Mouse (Mus musculus) midbrain, embryonic 15.5 days (tissue): ENCODE measurements around the gene Map1b. TPM values are rescaled to one million over a fixed set of nuclear protein-coding genes. Genes with fewer than 3 reads are reported as not detected.

Source experiments
- ATAC-seq: fragments of 200-750 bp; cut with Nextera tagmentation; replicated peaks from 2 replicates; pipeline ENCODE4 v1.8.0; 2017; ENCODE audit warnings: moderate TSS enrichment
- H3K27ac ChIP-seq: fragments of 300-500 bp; sonication (generic); 2 replicates; pipeline ENCODE4 v1.5.1; 2015; ENCODE audit warnings: mild to moderate bottlenecking, inconsistent platforms
- H3K27me3 ChIP-seq: fragments of 300-500 bp; sonication (generic); replicated peaks from 2 replicates; pipeline ENCODE4 v1.6.1; 2015; ENCODE audit warnings: inconsistent platforms
- H3K36me3 ChIP-seq: fragments of 300-500 bp; sonication (generic); replicated peaks from 2 replicates; pipeline ENCODE4 v1.6.1; 2015; ENCODE audit warnings: inconsistent platforms
- H3K4me1 ChIP-seq: fragments of 300-500 bp; sonication (generic); 2 replicates; pipeline ENCODE4 v1.6.1; 2015; ENCODE audit warnings: inconsistent platforms
- H3K4me2 ChIP-seq: fragments of 300-500 bp; sonication (generic); 2 replicates; pipeline ENCODE4 v1.6.1; 2015; ENCODE audit warnings: inconsistent platforms, mild to moderate bottlenecking, moderate library complexity
- H3K4me3 ChIP-seq: fragments of 300-500 bp; sonication (generic); 2 replicates; pipeline ENCODE4 v1.5.1; 2015; ENCODE audit warnings: mild to moderate bottlenecking, inconsistent platforms
- H3K9ac ChIP-seq: fragments of 300-500 bp; sonication (generic); 2 replicates; pipeline ENCODE4 v1.6.1; 2015; ENCODE audit warnings: mild to moderate bottlenecking, inconsistent platforms
- H3K9me3 ChIP-seq: fragments of 300-500 bp; sonication (generic); 2 replicates; pipeline ENCODE4 v1.6.1; 2016; ENCODE audit warnings: inconsistent platforms
- WGBS: fragments of 180-500 bp; shearing (Covaris S2); methylation state at CpG from one replicate; pipeline ENCODE4 v1.1.7; 2015; ENCODE audit warnings: mixed read lengths; 5-methylcytosine and 5-hydroxymethylcytosine counted together
- polyA plus RNA-seq: library from polyadenylated mRNA; unstranded; fragments of >200 nt; fragmentation: Nextera tagmentation; extraction: Ambion mirVana; gene quantifications from 2 replicates; pipeline ENCODE4 v1.2.1, GENCODE M21; 2015

Map1b gene
- 2,126 and 2,223 TPM in 2 replicates for polyA plus RNA-seq

DNA sequence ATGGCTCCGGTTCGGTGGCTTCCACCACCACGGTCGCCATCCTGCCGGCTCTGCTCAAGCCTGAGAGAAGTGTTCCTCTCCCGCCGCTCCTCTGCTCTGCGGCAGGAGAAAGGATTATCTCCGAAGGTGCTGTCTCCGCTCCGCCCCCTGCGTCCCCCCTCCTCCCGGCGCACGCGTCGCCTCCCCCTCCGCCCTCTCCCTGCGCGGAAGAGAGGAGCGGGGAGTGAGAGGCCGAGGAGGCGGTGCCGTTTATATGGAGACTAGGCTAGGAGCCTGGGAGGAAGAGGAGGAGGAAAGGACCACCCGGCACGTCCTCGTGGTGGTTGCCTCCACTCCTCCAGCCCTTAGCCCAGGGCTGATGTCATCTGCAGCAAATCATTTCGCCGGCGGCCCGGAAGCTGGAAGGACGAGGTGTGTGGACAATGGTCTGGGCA lies at the start of gene Map1b:
Map1b (minus strand) TSS at position 93 of the 434 bp plus-strand sequence.
- under 1% methylated on average over 26 of the region's 32 CpGs for WGBS
- peak within 1 kb of the TSS; percentile 89 for H3K9ac ChIP-seq

DNA sequence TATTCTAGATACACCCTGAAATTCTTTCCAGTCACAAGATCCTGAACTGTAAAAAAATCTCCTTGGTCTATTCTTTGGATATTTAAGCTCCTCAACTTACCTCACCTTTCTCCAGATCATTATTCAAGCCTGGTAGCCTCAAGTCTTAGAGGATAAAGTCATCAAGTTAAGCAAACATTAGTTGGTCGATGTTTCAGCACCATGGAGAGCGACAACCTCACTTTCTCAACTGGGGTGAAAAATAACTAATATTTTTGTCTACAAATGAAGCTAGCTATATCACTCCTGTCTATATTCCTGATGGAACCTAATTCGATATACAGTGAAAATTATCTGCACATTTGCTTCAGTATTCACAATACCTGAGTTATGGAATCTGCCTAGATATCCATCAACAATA lies 48.0 kb upstream of the Map1b start:
- Histone ChIP-seq H3K27me3 (no peaks in the 10 kb centered on the region), H3K36me3 (no peaks in the 10 kb centered on the region), H3K9me3 (no peaks in the 10 kb centered on the region), H3K27ac (no peak overlapping the region), H3K9ac (no peak overlapping the region), H3K4me3 (no peak overlapping the region), H3K4me2 (no peak overlapping the region), H3K4me1 (peaks cover 24% of the 10 kb centered on the region)
- WGBS: 41% methylated on average over 3 of the region's 3 CpGs
- no peak for ATAC-seq

More for the DNA sequence above, at the start of gene Map1b:
- peaks cover 26% of the 10 kb centered on the region for H3K4me1 ChIP-seq
- H3K27ac ChIP-seq: peak within 1 kb of the TSS; percentile 98
- no peaks in the 10 kb centered on the region for H3K27me3 ChIP-seq
- H3K36me3 ChIP-seq: no peaks in the 10 kb centered on the region
- peak within 1 kb of the TSS; percentile 92 for H3K4me2 ChIP-seq
- peak within 1 kb of the TSS; percentile 58 for H3K4me3 ChIP-seq
- peak; percentile 90 for ATAC-seq
- H3K9me3 ChIP-seq: no peaks in the 10 kb centered on the region

DNA sequence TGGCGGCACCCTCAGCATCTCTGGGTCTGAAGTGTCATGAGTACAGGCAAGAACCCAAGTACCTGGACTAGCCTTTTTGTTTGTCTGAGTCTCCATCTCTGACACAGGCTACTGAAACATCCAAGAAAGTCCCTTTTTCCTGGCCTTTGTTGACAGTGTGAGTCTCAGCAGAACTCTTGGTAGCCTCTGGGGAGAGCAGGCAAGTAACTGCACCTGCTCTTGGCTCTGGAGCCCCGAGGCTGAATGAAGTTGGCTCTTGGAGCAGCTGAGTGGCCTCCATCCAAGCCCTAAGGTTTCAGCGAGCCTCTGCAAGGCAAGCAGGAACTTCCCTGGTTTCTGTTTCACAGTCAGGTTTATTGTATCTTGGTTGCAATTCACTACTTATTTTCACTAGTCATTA lies 46.7 kb upstream of the Map1b start:
- Histone ChIP-seq H3K9me3 (no peaks in the 10 kb centered on the region), H3K36me3 (no peaks in the 10 kb centered on the region), H3K4me1 (peaks cover 24% of the 10 kb centered on the region), H3K4me2 (no peak overlapping the region), H3K27ac (no peak overlapping the region), H3K9ac (no peak overlapping the region), H3K4me3 (no peak overlapping the region), H3K27me3 (no peaks in the 10 kb centered on the region)
- no peak for ATAC-seq
- whole genome bisulfite sequencing: 60% methylated on average over 3 of the region's 3 CpGs

DNA sequence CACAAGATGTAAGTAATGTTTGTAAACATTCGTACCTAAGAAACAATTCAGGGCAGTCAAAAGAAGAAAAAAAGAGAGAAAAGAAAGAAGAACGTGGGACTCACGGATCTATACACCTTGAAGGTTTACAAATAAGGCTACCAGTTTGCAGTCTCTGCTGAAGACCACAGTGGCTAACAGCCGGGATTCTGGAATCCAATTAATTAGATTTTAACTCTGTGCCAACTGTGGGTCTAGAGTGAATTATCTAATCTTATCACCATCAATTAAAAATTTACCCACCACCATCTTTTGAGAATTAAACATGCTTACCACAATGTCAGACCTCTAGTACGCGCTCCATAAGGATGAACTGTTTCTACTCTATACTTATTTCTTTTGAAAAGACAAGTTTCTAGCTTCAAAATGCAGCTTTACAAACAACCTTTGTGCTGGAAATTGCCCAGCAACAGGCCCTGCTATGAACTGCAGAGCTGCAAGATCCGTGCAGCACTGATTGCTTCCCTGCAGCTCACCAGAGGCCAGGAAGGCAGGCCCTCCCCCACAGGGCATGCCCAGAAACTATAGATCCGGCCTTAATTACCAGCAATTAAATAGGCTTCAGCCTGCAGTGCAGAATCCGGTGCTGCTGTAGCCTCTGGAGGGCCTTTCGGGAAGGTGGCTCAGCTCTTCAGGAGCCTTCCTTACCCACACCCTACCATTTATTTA lies 45.7 kb upstream of the Map1b start:
- peaks cover 24% of the 10 kb centered on the region for H3K4me1 ChIP-seq
- H3K4me3 ChIP-seq: no peak overlapping the region
- 40% methylated on average over 10 of the region's 10 CpGs for WGBS
- no peaks in the 10 kb centered on the region for H3K9me3 ChIP-seq
- 0 out of 2 replicates have a peak overlapping the region, but pooled peaks have one; percentile 52 for H3K27ac ChIP-seq
- no peaks in the 10 kb centered on the region for H3K27me3 ChIP-seq
- no peaks in the 10 kb centered on the region for H3K36me3 ChIP-seq
- H3K9ac ChIP-seq: no peak overlapping the region
- no peak for ATAC-seq
- no peak overlapping the region for H3K4me2 ChIP-seq

DNA sequence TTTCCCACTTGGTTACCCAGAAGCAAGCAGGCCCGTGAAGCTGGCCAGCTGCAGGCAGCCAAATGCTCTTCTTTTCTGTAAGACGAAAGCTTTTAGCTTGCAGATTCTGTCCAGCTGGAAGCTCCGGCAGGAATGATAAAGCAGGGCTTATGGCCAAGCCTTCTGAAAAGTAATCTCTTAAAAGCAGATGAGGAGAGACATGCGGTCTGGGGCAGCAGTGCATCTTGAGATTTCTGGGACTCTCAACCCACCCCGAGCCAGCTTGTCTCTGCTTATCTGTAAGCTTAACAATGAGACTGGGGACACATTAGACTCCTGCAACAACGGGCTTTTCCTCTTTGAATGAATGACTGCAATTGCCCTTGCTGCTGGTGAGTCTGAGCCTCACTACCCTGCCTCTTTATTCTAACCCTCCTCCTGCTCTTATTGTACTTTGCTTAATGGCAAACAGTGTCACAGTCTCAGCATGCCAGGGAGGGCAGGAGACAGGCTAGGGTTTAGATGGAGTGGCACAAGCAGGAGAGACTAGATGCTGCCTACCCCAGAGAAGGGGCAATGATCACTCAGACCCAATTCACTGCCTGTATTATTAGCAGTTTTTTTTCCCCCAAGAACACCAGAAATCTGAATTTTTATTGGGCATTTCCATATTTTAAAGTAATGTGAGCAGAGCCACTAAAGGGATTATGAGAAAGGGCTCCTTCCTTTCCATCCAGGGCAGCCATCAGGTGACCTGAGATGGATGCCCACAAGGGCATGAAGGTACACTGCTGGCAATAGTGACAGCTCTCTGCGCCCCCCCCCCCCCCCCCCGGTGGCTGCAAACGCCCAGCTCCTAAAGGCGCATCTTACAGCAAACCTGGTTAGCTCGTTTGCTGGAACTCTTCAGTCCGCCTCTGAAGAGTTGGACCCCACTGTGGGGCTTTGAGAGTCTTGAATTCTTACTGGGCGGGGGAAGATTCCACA lies 44.6 kb upstream of the Map1b start:
- Histone ChIP-seq H3K9ac (no peak overlapping the region), H3K4me1 (peaks cover 24% of the 10 kb centered on the region), H3K9me3 (no peaks in the 10 kb centered on the region), H3K4me3 (no peak overlapping the region), H3K4me2 (no peak overlapping the region), H3K36me3 (no peaks in the 10 kb centered on the region), H3K27me3 (no peaks in the 10 kb centered on the region), H3K27ac (peak overlapping the region; percentile 64)
- peak; percentile 73 for ATAC-seq
- WGBS: 37% methylated on average over 13 of the region's 13 CpGs

DNA sequence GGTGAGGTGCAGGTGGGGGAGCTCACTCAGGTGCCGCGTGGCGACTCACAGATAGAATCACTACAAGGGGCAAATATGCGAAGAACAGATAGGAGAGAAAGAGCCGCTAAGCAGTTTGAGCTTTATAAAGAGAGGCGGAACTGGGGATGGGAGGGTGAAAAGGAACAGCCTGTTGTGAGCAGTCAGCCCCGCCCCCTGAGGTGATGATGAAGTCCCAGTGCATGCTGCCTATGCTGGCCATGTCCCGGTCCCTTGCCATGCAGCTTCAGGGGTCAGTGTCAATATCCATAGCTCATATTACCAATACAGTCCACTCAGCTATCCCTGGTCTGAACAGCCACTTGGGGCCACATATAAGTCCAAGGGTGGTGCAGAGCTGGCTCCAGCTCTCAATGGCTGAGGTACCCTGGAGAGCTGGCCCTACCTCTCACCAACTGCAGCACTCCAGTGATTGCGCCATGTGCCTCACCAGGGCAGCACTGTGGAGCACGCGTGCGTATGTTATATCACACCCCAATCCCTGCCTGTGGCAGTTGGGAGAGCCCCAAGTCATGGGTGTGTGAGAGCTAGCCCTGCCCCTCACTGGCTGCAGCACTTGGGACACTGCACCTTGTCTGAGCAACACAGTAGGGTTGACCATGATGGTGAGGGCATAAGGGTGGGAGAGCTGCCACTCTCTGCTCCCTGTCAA lies 42.0 kb upstream of the Map1b start:
- 0 out of 2 replicates have a peak, but pooled peaks have one; percentile 46 for ATAC-seq
- no peaks in the 10 kb centered on the region for H3K27me3 ChIP-seq
- H3K36me3 ChIP-seq: no peaks in the 10 kb centered on the region
- no peak overlapping the region for H3K4me2 ChIP-seq
- H3K4me3 ChIP-seq: no peak overlapping the region
- no peaks in the 10 kb centered on the region for H3K9me3 ChIP-seq
- no peak overlapping the region for H3K27ac ChIP-seq
- WGBS: 76% methylated on average over 12 of the region's 12 CpGs
- peaks cover 24% of the 10 kb centered on the region for H3K4me1 ChIP-seq
- no peak overlapping the region for H3K9ac ChIP-seq

DNA sequence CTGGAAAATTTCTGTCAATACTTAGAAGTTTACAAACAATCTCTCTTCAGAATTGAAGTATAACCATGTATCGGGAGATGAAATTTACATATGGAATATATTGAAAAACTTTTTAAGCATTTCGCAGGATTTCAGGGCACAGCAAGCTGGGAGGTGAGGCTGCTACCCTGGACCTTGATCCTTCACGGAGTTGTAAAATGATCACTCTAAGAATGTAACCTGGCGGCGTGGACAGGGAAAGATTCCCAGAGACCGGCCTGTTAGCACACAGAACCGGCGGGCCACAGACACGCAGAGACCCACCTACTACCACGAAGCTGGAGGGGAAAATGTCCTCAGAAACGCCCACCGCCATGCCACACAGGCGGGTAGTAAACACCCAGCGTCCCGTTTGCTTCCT lies 41.5 kb upstream of the Map1b start:
- H3K36me3 ChIP-seq: no peaks in the 10 kb centered on the region
- ATAC-seq: no peak
- no peak overlapping the region for H3K4me3 ChIP-seq
- 80% methylated on average over 15 of the region's 15 CpGs for WGBS
- no peak overlapping the region for H3K4me2 ChIP-seq
- H3K9me3 ChIP-seq: no peaks in the 10 kb centered on the region
- no peaks in the 10 kb centered on the region for H3K27me3 ChIP-seq
- H3K27ac ChIP-seq: no peak overlapping the region
- no peak overlapping the region for H3K9ac ChIP-seq
- peaks cover 22% of the 10 kb centered on the region for H3K4me1 ChIP-seq

DNA sequence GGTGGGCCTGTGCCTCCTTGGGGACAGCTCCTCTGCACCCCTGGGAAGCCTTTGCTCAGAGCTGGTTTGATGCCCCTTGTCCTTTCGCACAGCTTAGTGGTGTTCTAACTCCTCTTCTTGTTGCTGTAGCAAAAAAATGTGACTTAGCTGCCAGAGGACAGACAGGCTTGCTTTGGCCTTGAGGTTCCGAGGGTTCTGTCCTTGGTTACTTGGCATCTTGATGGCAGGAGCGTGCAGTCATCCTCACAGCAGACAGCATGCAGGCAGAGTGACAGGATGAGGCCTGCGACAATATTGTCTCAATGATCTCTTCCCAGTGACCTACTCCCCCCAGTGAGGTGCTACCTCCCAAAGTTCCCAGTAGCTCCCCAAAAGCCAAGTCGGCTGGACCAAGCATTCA lies 41.0 kb upstream of the Map1b start:
- no peak overlapping the region for H3K27ac ChIP-seq
- H3K9me3 ChIP-seq: no peaks in the 10 kb centered on the region
- no peak for ATAC-seq
- H3K4me2 ChIP-seq: no peak overlapping the region
- no peaks in the 10 kb centered on the region for H3K27me3 ChIP-seq
- no peaks in the 10 kb centered on the region for H3K36me3 ChIP-seq
- H3K4me1 ChIP-seq: peaks cover 19% of the 10 kb centered on the region
- H3K4me3 ChIP-seq: no peak overlapping the region
- 89% methylated on average over 5 of the region's 5 CpGs for WGBS
- H3K9ac ChIP-seq: no peak overlapping the region

DNA sequence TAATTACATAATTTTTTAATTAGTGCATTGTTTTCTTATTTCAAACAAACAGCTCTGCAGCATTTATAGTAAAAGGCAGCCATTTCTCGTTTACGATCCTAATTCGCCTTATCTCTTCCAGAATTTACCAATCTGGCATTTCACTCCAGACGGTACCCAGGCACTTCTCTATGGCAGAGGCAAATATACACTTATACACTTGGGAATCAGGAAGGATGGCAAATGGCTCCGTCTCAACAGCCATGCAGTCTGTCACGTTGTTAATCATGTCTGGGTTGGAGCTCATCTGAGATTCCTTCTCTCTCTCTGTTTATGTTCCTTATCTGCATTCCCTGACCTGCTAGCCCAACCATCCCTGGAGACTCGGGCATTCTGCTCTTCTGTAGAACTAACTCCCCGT lies 38.6 kb upstream of the Map1b start:
- peaks cover 12% of the 10 kb centered on the region for H3K4me1 ChIP-seq
- no peaks in the 10 kb centered on the region for H3K27me3 ChIP-seq
- H3K4me3 ChIP-seq: no peak overlapping the region
- H3K9me3 ChIP-seq: no peaks in the 10 kb centered on the region
- ATAC-seq: no peak
- WGBS: 77% methylated on average over 8 of the region's 8 CpGs
- no peaks in the 10 kb centered on the region for H3K36me3 ChIP-seq
- no peak overlapping the region for H3K9ac ChIP-seq
- H3K27ac ChIP-seq: no peak overlapping the region
- no peak overlapping the region for H3K4me2 ChIP-seq

DNA sequence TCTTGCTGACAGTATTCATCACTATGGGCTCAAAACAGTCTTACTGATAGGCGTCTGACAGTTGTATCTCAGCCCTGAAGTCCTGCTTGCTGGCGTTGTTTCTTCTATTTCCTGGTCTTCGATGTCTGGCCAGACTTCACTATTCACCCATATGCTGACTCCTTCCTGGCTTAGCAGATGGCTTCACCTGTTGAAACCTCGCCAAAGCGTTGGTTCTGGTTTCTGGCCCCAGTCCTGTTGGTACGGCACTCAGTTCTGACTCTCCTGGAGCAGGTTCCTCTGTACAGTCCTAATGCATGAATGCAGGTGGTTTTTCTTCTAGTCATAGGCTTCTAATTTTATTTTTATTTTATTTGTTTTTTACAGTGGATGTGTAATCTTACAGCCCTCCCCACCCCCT lies 38.1 kb upstream of the Map1b start:
- H3K4me1 ChIP-seq: peaks cover 17% of the 10 kb centered on the region
- H3K27ac ChIP-seq: no peak overlapping the region
- no peaks in the 10 kb centered on the region for H3K27me3 ChIP-seq
- H3K4me3 ChIP-seq: no peak overlapping the region
- no peaks in the 10 kb centered on the region for H3K36me3 ChIP-seq
- ATAC-seq: no peak
- no peak overlapping the region for H3K4me2 ChIP-seq
- 87% methylated on average over 6 of the region's 6 CpGs for WGBS
- no peak overlapping the region for H3K9ac ChIP-seq
- H3K9me3 ChIP-seq: no peaks in the 10 kb centered on the region

DNA sequence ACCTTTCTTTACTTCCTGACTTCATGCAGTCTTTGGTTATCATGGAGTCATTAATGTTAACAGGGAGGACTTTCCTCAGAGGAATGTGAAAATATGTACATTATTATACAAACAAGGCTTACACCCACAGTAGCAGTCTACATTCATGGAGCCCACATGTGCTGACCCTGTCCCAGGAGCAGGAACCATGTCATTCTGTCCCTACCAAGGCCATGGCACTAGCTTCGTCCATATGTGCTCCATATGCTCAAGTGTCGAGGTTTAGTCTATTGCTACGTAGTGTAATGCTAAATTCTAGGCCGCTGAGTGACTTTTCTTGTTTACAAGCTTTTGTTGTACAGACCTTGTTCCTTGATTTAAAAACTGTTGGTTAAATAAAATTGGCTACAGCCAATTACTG lies 36.0 kb upstream of the Map1b start:
- Histone ChIP-seq H3K36me3 (no peaks in the 10 kb centered on the region), H3K9me3 (no peaks in the 10 kb centered on the region), H3K27me3 (no peaks in the 10 kb centered on the region), H3K27ac (no peak overlapping the region), H3K9ac (no peak overlapping the region), H3K4me3 (no peak overlapping the region), H3K4me2 (no peak overlapping the region), H3K4me1 (peaks cover 18% of the 10 kb centered on the region)
- WGBS: 95% methylated on average over 4 of the region's 4 CpGs
- no peak for ATAC-seq
